ENCODE assay signal across 8 mouse cellular contexts in the genomic region with DNA sequence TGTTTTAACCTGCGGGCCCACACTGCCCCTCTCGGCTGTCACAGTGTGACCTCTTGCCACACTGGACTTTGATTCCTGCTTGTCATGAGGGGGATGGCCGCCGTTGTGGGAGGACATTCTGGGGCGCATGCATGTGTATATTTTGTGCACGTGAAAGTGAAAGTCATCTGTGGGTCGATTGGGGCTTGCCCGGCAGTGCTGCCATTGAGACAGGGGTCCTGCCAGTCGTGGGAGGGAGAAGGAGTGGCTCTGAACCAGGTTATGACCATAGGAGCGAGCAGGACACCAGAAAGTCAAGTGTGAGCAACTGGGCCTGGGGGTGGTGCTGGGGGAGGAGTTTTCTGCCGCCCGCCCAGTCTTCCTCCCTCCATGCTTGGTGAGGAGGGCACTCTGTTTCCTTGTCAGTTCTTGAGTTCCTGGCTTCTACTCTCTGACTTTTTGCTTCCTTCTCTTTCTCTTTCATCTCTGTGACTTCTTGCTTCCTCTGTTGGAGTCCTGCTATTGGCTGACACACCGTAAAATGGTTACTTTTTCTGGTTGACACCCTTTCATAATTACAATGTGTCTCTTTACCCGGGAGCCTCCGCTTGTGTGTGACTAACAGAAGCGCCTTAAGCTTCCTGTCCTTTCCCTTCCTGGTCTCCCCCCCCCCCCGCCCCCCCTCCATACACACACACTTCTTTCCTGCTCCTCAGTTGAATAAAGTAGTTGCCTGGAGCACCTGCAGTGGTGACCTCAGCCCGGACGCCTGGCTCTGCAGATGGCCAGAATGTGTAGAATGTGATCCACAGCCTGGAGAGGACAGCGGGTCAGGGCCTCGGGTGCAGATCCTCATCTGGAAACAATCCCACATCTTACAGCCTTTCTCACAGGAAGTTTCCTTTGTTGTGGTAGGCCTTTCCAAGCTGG. TPM values are rescaled to one million over a fixed set of nuclear protein-coding genes. Genes with fewer than 3 reads are reported as not detected.
DNase-seq lines count a peak whose midpoint lies in the region; ATAC-seq lines count a peak whose summit lies in the region.

No protein-coding gene starts in this region.

- WGBS in heart, embryonic 15.5 days = 58% methylated on average over 20 of the region's 21 CpGs
- WGBS in forebrain, embryonic 12.5 days = 82% methylated on average over 20 of the region's 21 CpGs

- H3K9ac ChIP-seq in heart, embryonic 15.5 days = no peak overlapping the region
- H3K9ac ChIP-seq in forebrain, embryonic 12.5 days = no peak overlapping the region

- peak overlapping the region; percentile 80 for H3K27ac ChIP-seq in heart, embryonic 15.5 days
- H3K27ac ChIP-seq in forebrain, embryonic 12.5 days = no peak overlapping the region

- DNase-seq in cerebellum, postnatal 25 days = peak; percentile 16 to 34
- DNase-seq in cerebellum, adult 9-10 months = no peak
- peak; percentile 47 for DNase-seq in NIH3T3 (ENCODE audit: low read depth)
- DNase-seq in kidney, postnatal 25 days = peak; percentile 74 to 88
- DNase-seq in frontal cortex, postnatal 25 days (ENCODE audit: low spot score in 2 of 2) = no peak

- H3K4me3 ChIP-seq in heart, embryonic 15.5 days = no peak overlapping the region
- no peak overlapping the region for H3K4me3 ChIP-seq in forebrain, embryonic 12.5 days (replicated peaks)

- ATAC-seq in heart, embryonic 15.5 days (replicated peaks; ENCODE audit: insufficient number of reproducible peaks, insufficient read depth, low FRiP score, low read depth) = peak; percentile 21; the same call in 1 of the 2 replicates
- ATAC-seq in megakaryocyte progenitor cell, adult 5-6 weeks (replicated peaks; ENCODE audit: poor library complexity) = peak; percentile 74
- no peak for ATAC-seq in forebrain, embryonic 12.5 days (ENCODE audit: low FRiP score)

- no peaks in the 10 kb centered on the region for H3K27me3 ChIP-seq in heart, embryonic 15.5 days
- H3K27me3 ChIP-seq in forebrain, embryonic 12.5 days = no peaks in the 10 kb centered on the region

- peak overlapping the region; percentile 32 for H3K4me2 ChIP-seq in heart, embryonic 15.5 days
- no peak overlapping the region for H3K4me2 ChIP-seq in forebrain, embryonic 12.5 days

- peaks cover 71% of the 10 kb centered on the region for H3K4me1 ChIP-seq in heart, embryonic 15.5 days (replicated peaks)
- peaks cover 18% of the 10 kb centered on the region for H3K4me1 ChIP-seq in forebrain, embryonic 12.5 days

- H3K36me3 ChIP-seq in heart, embryonic 15.5 days = no peaks in the 10 kb centered on the region; the same call in 1 of the 2 replicates
- no peaks in the 10 kb centered on the region for H3K36me3 ChIP-seq in forebrain, embryonic 12.5 days (replicated peaks)

- H3K9me3 ChIP-seq in heart, embryonic 15.5 days (replicated peaks) = no peaks in the 10 kb centered on the region
- H3K9me3 ChIP-seq in forebrain, embryonic 12.5 days = no peaks in the 10 kb centered on the region

RNA-seq across cellular contexts. Expression of gene Pxn, which starts 15.3 kb away (rescaled TPM):
- polyA plus RNA-seq in heart, embryonic 15.5 days (2015; fragmentation: Nextera tagmentation; extraction: Ambion mirVana) = 33.5 and 46.2 TPM in 2 replicates
- 40.4 and 52.8 TPM in 2 replicates for total RNA-seq in megakaryocyte progenitor cell, adult 5-6 weeks (2015)
- total RNA-seq in megakaryocyte progenitor cell, adult 5-6 weeks (2017) = 69.6 and 73.0 TPM in 2 replicates
- 24.6 and 25.3 TPM in 2 replicates for polyA plus RNA-seq in forebrain, embryonic 12.5 days (2016; fragmentation: Nextera tagmentation; extraction: Ambion mirVana)

RNA-seq across cellular contexts. Expression of gene Sirt4, which starts 37.3 kb away (rescaled TPM):
- polyA plus RNA-seq in heart, embryonic 15.5 days (2015; fragmentation: Nextera tagmentation; extraction: Ambion mirVana) = 20.9 TPM in 2 replicates
- total RNA-seq in megakaryocyte progenitor cell, adult 5-6 weeks (2015) = 9.8 and 12.3 TPM in 2 replicates
- 2.8 and 4.6 TPM in 2 replicates for total RNA-seq in megakaryocyte progenitor cell, adult 5-6 weeks (2017)
- polyA plus RNA-seq in forebrain, embryonic 12.5 days (2016; fragmentation: Nextera tagmentation; extraction: Ambion mirVana) = 20.0 and 23.2 TPM in 2 replicates

RNA-seq across cellular contexts. Expression of gene Rplp0, which starts 37.5 kb away (rescaled TPM):
- polyA plus RNA-seq in heart, embryonic 15.5 days (2015; fragmentation: Nextera tagmentation; extraction: Ambion mirVana) = 925 and 1,001 TPM in 2 replicates
- total RNA-seq in megakaryocyte progenitor cell, adult 5-6 weeks (2015) = 3,223 and 3,257 TPM in 2 replicates
- total RNA-seq in megakaryocyte progenitor cell, adult 5-6 weeks (2017) = 1,603 and 2,013 TPM in 2 replicates
- polyA plus RNA-seq in forebrain, embryonic 12.5 days (2016; fragmentation: Nextera tagmentation; extraction: Ambion mirVana) = 860 and 944 TPM in 2 replicates

RNA-seq across cellular contexts. Expression of gene Gcn1l1, which starts 43.2 kb away (rescaled TPM):
- 20.9 and 28.8 TPM in 2 replicates for polyA plus RNA-seq in heart, embryonic 15.5 days (2015; fragmentation: Nextera tagmentation; extraction: Ambion mirVana)
- total RNA-seq in megakaryocyte progenitor cell, adult 5-6 weeks (2015) = 17.5 and 17.7 TPM in 2 replicates
- total RNA-seq in megakaryocyte progenitor cell, adult 5-6 weeks (2017) = 33.2 and 35.3 TPM in 2 replicates
- 60.4 and 67.4 TPM in 2 replicates for polyA plus RNA-seq in forebrain, embryonic 12.5 days (2016; fragmentation: Nextera tagmentation; extraction: Ambion mirVana)

RNA-seq across cellular contexts. Expression of gene Pla2g1b, which starts 55.7 kb away (rescaled TPM):
- 0.32 and 0.52 TPM in 2 replicates for polyA plus RNA-seq in heart, embryonic 15.5 days (2015; fragmentation: Nextera tagmentation; extraction: Ambion mirVana)
- total RNA-seq in megakaryocyte progenitor cell, adult 5-6 weeks (2015) = not detected in 2 replicates
- not detected in 2 replicates for total RNA-seq in megakaryocyte progenitor cell, adult 5-6 weeks (2017)
- not detected in 2 replicates for polyA plus RNA-seq in forebrain, embryonic 12.5 days (2016; fragmentation: Nextera tagmentation; extraction: Ambion mirVana)

Comparison
In these comparisons a context has a peak if more than half of its experiments do, and no peak if none do; other contexts are left out.
1. DNase-seq: peak in cerebellum, postnatal 25 days (2 of 2), NIH3T3 (single experiment) and kidney, postnatal 25 days (2 of 2); none in cerebellum, adult 9-10 months (single experiment) and frontal cortex, postnatal 25 days (0 of 2).